Mouse (Mus musculus): Measurements from ENCODE around the gene 2010109A12Rik. TPM values are rescaled to one million over a fixed set of nuclear protein-coding genes. Genes with fewer than 3 reads are reported as not detected.

Gene 2010109A12Rik
- polyA plus RNA-seq, 1 experiment from 2014 or later: 2.1 TPM

DNA sequence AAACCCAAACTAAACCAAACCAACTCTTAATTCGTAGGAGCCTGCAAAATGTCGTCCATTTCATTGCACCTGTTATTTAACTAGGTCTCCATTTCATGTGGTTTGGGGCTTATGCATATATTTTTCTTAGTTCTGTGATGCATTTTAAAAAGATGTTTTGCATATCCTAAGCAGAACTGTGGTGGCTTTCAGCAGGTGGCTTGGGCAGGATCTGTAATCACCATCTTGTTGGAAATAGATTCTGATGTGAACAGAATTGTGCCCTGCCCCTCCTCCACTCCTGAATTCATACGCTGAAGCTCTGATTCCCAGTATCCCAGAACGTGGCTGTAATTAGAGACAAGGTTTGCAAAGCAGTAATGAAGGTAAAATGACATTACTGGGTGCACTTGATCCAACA, 27.8 kb downstream of the 2010109A12Rik start:
- H3K9me3 ChIP-seq: no peaks in the 10 kb centered on the region
- H3K9ac ChIP-seq: no peak overlapping the region
- H3K4me3 ChIP-seq (replicated peaks): no peak overlapping the region
- H3K4me2 ChIP-seq: no peak overlapping the region
- no peaks in the 10 kb centered on the region for H3K27me3 ChIP-seq
- 57% methylated on average over 4 of the region's 4 CpGs for WGBS
- no peaks in the 10 kb centered on the region for H3K4me1 ChIP-seq
- no peak overlapping the region for H3K27ac ChIP-seq
- no peak for ATAC-seq (ENCODE audit: low FRiP score)
- H3K36me3 ChIP-seq (replicated peaks): no peaks in the 10 kb centered on the region

DNA sequence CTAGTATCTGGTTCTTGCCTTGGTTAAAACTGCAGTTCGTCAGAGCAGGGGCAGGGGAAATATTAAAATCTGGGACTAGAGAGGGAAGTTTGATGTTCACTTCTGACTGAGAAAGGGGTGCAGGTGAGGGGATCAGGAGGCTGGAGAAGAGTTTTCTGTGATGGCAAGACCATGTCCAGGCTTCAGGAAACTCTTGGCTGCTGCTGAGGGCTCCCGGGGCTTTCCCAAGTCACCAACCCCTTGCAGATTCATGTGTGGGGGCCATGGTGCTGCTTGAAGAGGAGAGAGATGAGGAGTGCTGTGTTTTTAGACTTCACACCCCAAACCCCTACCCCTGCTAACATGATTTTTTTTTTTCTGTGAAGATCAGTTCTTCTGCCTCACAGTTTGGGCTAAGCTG, 28.3 kb downstream of the 2010109A12Rik start:
- H3K27ac ChIP-seq: no peak overlapping the region
- no peak overlapping the region for H3K4me2 ChIP-seq
- no peaks in the 10 kb centered on the region for H3K9me3 ChIP-seq
- H3K9ac ChIP-seq: no peak overlapping the region
- WGBS: 87% methylated on average over 2 of the region's 2 CpGs
- no peaks in the 10 kb centered on the region for H3K27me3 ChIP-seq
- no peaks in the 10 kb centered on the region for H3K36me3 ChIP-seq (replicated peaks)
- H3K4me1 ChIP-seq: no peaks in the 10 kb centered on the region
- ATAC-seq (ENCODE audit: low FRiP score): no peak
- no peak overlapping the region for H3K4me3 ChIP-seq (replicated peaks)

DNA sequence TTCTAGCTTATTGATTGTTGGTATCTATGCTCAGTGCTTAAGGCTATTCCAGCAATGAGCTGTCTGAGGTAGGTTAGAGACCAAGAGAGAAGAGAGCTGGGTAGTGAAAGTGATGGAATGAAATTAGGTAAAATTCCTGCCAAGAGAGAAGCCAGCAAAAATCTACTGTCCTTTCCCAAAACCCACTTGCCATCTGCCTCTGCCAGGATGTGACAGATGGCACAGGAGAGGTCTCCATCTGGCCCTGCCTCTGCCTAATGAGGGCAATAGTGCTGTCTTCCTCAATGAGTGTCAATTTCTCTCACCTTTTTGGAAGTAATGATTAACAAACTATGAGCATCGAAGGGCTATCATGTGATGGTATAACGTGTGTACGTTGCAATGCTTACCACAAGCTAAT, 29.6 kb downstream of the 2010109A12Rik start:
- H3K4me1 ChIP-seq: no peaks in the 10 kb centered on the region
- no peak overlapping the region for H3K4me3 ChIP-seq (replicated peaks)
- no peaks in the 10 kb centered on the region for H3K27me3 ChIP-seq
- no peaks in the 10 kb centered on the region for H3K36me3 ChIP-seq (replicated peaks)
- no peak; the same call in 1 of the 2 replicates for ATAC-seq (ENCODE audit: low FRiP score)
- no peaks in the 10 kb centered on the region for H3K9me3 ChIP-seq
- no peak overlapping the region for H3K9ac ChIP-seq
- no peak overlapping the region for H3K27ac ChIP-seq
- no peak overlapping the region for H3K4me2 ChIP-seq
- 72% methylated on average over 3 of the region's 3 CpGs for WGBS

DNA sequence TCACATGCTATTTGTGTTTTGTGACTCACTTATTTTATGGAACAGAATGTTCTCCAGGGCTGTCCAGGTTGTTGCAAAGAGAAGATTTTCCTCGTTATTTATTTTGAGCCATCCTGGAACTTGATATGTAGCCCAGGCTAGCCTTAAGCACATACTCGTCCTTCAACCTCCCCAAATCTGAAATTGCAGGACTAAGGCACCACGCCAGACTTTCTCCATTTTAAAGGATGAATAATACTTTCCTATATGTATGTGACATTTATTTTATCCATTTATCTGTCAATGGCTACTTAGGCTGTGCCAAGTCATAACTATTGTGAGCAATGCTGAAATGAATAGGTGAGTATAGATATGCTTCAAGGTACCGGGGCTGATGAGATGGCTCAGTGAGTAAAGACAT, 30.2 kb downstream of the 2010109A12Rik start:
- Histone ChIP-seq H3K27me3 (no peaks in the 10 kb centered on the region), H3K9me3 (no peaks in the 10 kb centered on the region), H3K27ac (no peak overlapping the region), H3K4me3 (replicated peaks) (no peak overlapping the region), H3K4me2 (no peak overlapping the region), H3K36me3 (replicated peaks) (no peaks in the 10 kb centered on the region), H3K4me1 (no peaks in the 10 kb centered on the region), H3K9ac (no peak overlapping the region)
- WGBS: 84% methylated on average over 4 of the region's 4 CpGs
- ATAC-seq (ENCODE audit: low FRiP score): no peak

DNA sequence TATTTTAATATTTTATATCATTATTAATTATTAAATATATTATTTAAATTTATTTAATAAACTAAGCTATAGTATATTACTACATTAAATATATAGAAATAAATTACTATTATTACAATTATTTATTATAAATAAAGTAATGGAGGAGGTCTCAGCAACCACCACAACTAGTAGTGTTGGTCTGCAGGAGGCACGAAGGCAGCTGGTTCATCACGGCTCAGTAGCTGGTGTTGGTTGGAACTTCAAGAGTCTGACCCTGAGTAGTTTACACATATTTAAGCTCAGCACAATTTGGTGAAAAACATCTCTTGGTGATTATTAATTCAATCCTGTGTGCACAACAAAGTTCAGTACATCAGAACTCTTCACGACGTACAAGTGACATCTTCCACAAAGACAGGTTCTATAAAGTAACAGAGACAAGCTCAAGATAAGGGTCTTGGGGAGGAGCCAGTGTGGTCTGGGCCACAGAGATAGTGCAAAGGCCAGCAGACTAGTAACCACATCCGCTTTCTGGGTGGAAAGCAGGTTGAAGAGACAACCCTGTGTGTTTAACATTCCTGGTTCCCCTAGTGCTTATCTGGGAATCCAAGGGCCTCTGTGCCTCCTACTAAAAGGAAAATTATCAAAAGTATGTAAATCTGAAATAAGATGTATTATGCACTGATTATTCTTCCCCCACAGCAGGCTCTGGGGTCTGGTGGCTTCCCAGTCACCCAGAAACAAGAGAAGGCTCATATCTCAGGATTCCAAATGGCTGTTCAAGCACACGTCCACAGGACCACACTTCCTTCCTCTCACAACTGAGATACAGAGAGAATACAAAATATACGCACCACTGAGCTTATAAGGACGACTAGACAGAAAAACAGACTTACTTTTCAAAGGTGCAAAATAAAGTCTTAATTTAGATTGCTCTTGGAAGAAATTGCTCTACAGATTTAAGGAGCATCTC, 33.5 kb downstream of the 2010109A12Rik start:
- Histone ChIP-seq H3K4me1 (no peaks in the 10 kb centered on the region), H3K9ac (no peak overlapping the region), H3K27ac (no peak overlapping the region), H3K36me3 (replicated peaks) (no peaks in the 10 kb centered on the region), H3K9me3 (no peaks in the 10 kb centered on the region), H3K4me3 (replicated peaks) (no peak overlapping the region), H3K4me2 (no peak overlapping the region), H3K27me3 (no peaks in the 10 kb centered on the region)
- WGBS: 87% methylated on average over 8 of the region's 8 CpGs
- ATAC-seq (ENCODE audit: low FRiP score): no peak

DNA sequence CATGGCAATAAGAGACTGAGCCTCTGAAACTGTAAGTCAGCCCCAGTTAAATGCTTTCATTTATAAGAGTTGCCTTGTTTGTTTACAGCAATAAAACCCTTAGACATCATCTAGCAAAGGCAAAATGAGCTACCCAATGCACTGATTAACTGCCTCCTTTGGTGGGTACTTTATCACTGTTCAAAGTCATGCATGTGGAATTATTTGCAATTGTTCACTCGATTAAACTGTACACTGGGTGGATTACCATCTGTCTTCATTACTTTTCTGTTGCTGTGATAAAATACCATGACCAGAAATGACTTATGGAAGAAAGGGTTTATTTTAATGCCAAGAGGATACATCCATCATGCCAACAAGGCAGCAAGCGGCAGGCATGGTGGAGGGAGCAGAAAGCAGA, 39.0 kb downstream of the 2010109A12Rik start:
- H3K9me3 ChIP-seq: no peaks in the 10 kb centered on the region
- H3K36me3 ChIP-seq (replicated peaks): no peaks in the 10 kb centered on the region
- WGBS: 82% methylated on average over 2 of the region's 2 CpGs

DNA sequence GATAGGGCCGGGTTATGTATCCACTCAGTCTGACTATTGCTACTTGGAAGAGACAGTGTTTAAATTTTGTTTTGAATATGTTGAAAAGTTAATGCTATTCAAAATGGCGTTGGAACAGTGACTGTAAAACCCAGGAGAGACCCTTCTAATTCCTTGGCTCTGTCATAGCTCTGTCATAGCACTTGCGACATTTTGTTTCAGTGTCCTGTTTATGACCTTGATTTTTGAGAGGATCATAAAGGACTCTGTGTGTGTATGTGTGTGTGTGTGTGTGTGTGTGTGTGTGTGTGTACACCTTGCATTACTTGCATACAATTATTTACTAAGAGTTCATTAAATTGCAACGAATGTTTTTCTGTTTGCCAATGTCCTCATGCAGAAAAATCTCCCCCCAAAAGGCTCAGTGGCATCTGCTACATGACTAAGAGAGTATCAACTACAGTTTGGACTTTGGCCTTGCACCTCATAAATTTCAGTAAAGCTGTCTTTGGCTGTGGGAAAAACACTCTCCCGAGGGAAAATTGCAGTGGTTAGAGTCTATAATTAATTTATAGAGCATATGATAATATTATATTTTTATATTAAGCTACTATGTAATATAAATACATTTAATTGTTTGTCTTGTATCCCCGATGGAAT, 43.7 kb downstream of the 2010109A12Rik start:
- H3K9ac ChIP-seq: no peak overlapping the region
- H3K4me3 ChIP-seq (replicated peaks): no peak overlapping the region
- H3K4me2 ChIP-seq: no peak overlapping the region
- H3K36me3 ChIP-seq (replicated peaks): no peaks in the 10 kb centered on the region
- no peaks in the 10 kb centered on the region for H3K9me3 ChIP-seq
- H3K27me3 ChIP-seq: no peaks in the 10 kb centered on the region
- no peaks in the 10 kb centered on the region for H3K4me1 ChIP-seq
- WGBS: 86% methylated on average over 6 of the region's 6 CpGs
- H3K27ac ChIP-seq: no peak overlapping the region
- no peak for ATAC-seq (ENCODE audit: low FRiP score)

More for the DNA sequence above, 39.0 kb downstream of the 2010109A12Rik start:
- H3K4me2 ChIP-seq: no peak overlapping the region
- no peaks in the 10 kb centered on the region for H3K4me1 ChIP-seq
- H3K9ac ChIP-seq: no peak overlapping the region
- no peak for ATAC-seq (ENCODE audit: low FRiP score)
- H3K27ac ChIP-seq: no peak overlapping the region
- H3K4me3 ChIP-seq (replicated peaks): no peak overlapping the region
- H3K27me3 ChIP-seq: no peaks in the 10 kb centered on the region

DNA sequence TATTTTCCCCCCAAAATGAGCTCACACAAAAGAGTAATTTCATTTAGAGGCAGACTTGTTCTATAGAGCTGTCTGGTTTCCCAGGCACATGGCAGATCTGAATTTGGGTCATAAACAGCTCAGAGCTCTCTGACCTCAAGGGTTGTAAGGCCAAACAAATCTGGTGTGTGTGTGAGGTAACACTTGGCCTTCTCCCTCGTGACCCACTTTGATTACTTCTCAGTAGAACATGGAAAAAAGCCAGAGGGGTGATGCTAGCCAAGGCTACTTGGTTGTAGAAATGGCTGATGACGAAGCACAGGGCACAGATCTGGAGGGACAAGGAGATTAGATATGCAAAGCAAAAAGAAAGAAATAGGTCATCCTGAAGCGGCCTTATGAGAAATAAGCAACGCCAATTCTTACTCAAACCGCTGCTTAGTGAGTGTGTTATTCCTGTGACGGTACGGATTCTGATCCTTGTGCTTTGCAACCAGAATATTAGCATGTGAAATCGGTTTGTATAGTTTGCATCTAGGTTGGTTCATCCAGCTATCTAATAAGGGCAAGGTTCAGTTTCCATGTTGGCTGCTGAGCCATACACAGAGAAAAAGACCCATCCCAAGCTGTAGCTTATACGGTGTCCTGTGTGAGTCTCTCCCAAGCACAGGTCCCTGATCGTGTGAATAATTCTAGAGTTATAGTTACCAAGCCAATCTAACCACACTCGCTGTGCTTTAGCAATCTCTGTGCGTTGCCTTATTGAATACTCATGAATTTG, 44.9 kb downstream of the 2010109A12Rik start:
- Histone ChIP-seq H3K27ac (no peak overlapping the region), H3K27me3 (no peaks in the 10 kb centered on the region), H3K4me1 (no peaks in the 10 kb centered on the region), H3K4me2 (no peak overlapping the region), H3K9me3 (no peaks in the 10 kb centered on the region), H3K36me3 (replicated peaks) (no peaks in the 10 kb centered on the region), H3K4me3 (replicated peaks) (no peak overlapping the region), H3K9ac (no peak overlapping the region)
- 89% methylated on average over 12 of the region's 12 CpGs for WGBS
- no peak for ATAC-seq (ENCODE audit: low FRiP score)

DNA sequence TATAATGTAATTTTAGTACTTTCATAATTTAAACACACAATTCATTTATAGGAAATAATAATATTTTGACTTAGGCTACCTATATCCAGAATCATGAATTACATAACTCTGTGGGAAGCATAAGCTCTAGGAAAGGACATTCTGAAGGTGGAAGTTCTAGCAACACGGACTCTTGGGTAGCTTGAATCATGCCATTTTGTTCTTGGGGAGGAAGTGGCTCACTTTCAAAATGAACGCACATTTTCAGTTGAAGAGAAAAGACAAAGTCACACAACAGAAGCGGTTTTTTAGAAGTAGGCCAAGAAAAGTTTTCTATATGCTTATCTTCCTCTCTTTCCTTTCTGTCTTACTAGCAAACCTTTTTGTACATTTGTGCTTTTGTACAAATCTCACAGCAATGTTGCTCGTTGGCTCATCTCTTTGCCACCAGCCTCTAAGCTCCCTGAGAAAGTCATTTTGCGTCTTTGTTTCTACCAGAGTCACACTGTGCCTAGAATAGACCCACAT, 49.5 kb downstream of the 2010109A12Rik start:
- Histone ChIP-seq H3K27ac (no peak overlapping the region), H3K4me3 (replicated peaks) (no peak overlapping the region), H3K9ac (no peak overlapping the region), H3K36me3 (replicated peaks) (no peaks in the 10 kb centered on the region), H3K4me1 (no peaks in the 10 kb centered on the region), H3K27me3 (no peaks in the 10 kb centered on the region), H3K4me2 (no peak overlapping the region), H3K9me3 (no peaks in the 10 kb centered on the region)
- ATAC-seq (ENCODE audit: low FRiP score): no peak
- WGBS: 93% methylated on average over 5 of the region's 5 CpGs

DNA sequence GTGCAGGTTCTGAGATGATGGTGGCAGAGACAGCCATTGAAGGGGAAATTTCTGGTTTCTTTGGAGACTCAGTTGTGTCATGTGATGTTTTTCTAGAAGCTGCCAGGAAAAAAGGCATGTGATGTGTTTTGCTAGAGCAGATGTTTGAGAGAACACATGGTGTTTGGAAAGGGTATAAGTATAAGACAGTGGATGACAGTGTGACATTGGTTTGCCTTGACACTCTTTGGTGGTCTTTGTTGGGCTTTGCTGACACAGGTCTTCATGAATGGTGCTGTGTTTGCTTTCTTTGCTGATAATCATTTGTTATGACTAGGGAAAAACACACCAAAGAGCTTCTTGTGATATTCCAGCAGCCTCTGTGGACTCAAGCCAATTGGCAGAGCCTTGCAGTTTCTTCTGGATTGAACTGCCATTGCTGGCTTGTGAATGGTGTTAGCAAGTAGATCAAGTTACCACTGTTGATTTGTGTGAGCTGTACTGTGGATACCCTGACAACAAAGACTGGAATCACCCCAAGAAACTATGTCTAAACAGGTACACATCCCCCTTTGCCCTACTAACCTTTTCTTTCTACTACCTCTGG, 50.6 kb downstream of the 2010109A12Rik start:
- Histone ChIP-seq H3K9me3 (no peaks in the 10 kb centered on the region), H3K27ac (no peak overlapping the region), H3K4me2 (no peak overlapping the region), H3K9ac (no peak overlapping the region), H3K27me3 (no peaks in the 10 kb centered on the region), H3K36me3 (replicated peaks) (no peaks in the 10 kb centered on the region), H3K4me3 (replicated peaks) (no peak overlapping the region), H3K4me1 (no peaks in the 10 kb centered on the region)
- no peak for ATAC-seq (ENCODE audit: low FRiP score)

DNA sequence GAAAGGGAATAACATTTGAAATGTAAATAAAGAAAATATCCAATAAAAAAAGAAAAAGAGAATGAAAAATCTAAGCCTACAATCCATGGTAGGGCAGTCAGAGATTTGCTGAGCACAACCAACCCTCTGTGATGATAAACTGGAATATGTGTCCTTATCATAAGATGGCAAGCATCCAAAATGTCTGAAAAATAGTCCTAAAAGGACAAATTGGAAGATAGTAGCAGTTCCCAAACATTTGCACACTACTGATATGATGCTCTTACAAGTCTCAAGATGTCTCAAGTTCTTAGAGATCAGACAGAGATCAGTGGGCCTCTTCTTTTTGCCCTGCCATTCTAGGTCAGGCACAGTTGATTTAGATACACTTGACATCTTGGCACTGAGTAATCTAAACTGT, 53.0 kb downstream of the 2010109A12Rik start:
- Histone ChIP-seq H3K27me3 (no peaks in the 10 kb centered on the region), H3K27ac (no peak overlapping the region), H3K4me2 (no peak overlapping the region), H3K9me3 (no peaks in the 10 kb centered on the region), H3K36me3 (replicated peaks) (no peaks in the 10 kb centered on the region), H3K9ac (no peak overlapping the region), H3K4me3 (replicated peaks) (no peak overlapping the region), H3K4me1 (no peaks in the 10 kb centered on the region)
- ATAC-seq (ENCODE audit: low FRiP score): no peak

DNA sequence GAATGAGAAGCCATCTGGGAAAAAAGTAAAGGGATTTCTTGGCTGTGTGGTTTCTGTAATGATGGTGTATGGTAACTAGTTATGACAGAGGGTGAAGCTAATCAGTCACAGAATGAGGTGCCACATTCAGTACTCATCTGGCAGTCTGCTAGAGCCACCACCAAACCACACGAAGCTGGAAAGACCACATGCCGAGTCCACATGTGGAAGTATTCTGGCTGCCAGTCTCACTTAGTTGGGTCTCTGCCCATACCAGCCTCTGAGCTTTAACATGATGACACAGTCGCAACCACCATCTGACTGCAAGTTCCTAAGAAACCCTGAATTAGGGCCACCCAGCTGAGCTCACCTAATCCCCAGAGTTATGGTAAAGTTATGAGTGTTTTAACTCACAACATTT, 54.7 kb downstream of the 2010109A12Rik start:
- H3K4me2 ChIP-seq: no peak overlapping the region
- H3K4me1 ChIP-seq: peaks cover 2% of the 10 kb centered on the region
- no peak overlapping the region for H3K4me3 ChIP-seq (replicated peaks)
- no peaks in the 10 kb centered on the region for H3K27me3 ChIP-seq
- no peak for ATAC-seq (ENCODE audit: low FRiP score)
- H3K27ac ChIP-seq: no peak overlapping the region
- 74% methylated on average over 3 of the region's 3 CpGs for WGBS
- H3K9ac ChIP-seq: no peak overlapping the region
- H3K9me3 ChIP-seq: no peaks in the 10 kb centered on the region
- no peaks in the 10 kb centered on the region for H3K36me3 ChIP-seq (replicated peaks)
